Mouse (Mus musculus) cerebellum, adult 18-20 months (tissue): ENCODE results near the gene Smpx.

Source experiments
- DNase-seq, 2 experiments: peaks; one replicate each; pipeline ENCODE4 v3.0.0; 2021

The Smpx gene

DNA sequence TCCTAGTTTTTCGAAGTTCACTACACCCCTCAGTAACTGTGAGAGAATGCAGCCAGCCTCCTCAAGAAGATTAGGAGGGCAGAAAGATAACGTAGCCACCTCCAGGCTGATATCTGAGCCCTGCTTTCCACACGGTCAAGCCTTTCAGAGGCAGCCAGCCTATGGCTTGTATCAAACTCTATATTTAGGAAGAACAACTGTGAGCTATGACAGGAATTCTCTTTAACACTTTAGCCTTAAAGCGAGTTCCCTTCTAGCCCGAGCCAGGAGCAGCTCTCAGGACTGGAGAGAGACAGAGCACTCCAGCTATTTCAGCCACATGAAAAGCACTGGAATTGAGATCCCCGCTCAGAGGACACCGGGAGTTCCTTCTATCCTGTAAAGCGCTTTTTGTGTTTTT lies at the start of gene Smpx:
Gene Smpx, plus strand, starts transcription at position 49 of the 400 bp plus-strand sequence.
- no peak for DNase-seq

DNA sequence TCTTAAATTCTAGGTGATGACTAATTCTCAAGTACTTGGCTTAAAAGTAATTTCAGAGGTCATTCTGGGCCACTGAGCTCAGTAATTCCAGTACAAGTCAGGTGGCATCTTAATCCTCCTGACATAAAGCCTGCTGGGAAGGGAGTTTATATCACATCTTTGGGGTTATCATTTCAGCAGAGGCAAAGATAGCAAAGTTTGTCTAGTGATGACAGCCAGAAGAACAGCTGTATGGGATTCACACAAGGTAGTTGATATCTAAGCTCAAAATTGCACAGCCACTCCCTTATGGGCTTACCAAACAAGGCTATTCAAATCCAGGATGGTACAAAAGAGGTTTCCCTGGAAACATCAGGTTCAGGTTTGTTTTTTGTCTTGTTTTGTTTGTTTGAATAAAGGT lies 43.7 kb upstream of the Smpx start:
- no peak for DNase-seq

DNA sequence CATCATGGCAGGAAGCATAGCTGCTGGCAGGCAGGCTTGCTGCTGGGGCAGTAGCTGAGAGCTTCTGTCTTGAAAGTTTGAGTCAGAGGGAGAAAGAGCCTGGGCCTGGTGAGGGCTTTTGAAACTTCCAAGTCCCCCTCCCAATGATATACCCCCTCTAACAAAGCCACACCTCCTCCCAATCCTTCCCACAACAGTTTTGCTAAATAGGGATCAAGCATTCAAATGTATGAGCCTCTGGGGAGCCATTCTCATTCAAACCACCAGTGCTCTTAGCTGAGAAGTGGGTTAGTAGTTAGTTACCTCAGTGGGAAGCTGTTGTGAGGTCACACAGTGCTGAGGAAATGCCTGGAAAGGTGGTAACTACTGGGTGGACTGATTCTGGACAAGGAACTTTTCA lies 41.4 kb upstream of the Smpx start:
- DNase-seq = no peak

DNA sequence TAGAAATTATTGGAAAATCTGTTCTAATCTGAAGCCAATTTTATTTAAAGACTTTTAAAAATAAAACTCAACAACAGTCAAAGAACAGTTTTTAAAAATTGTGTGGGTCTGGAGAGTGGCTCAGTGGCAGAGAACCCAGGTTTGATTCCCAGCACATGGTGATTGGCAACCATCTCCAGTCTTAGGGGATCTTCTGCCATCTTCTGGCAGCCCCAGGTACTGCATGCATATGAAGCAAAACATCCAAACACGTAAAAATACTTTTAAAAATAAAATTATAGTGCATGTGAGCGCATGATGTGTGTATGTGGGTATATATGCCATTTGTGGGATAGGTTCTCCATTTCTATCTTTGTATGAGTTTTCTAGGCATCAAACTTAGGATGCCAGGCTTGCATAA lies 26.9 kb upstream of the Smpx start:
- no peak for DNase-seq

DNA sequence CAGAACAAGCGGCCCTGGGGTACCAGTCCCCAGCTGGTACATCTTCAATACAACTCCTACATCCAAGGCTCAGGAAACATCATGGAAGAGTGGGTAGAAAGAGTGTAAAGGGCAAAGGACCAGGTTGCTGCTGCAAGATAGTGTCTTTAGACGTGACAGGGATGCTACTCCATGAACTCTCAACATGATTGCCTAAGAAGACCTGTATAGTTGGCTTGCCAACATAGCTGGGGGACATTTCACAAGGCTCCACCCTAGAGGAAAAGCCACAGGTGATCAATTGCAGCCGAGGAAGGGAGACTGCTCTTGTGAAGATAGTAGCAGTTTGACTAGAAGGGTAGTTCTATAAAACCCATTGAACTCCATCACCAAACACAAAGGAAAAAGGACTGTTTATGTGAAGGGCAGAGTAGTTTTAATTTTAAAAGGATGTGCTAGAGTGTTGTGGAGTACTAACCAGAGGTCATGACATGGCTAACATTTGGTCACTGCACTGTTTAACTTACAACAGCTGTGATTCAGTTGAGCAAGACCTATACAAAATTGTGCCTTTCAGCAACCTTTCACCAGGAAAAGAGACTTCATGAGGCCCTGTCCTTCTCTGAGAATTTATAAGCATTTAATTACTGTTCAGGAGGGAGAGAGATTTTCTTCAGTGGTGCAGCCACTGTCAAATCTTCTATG lies 23.9 kb upstream of the Smpx start:
- DNase-seq = no peak

DNA sequence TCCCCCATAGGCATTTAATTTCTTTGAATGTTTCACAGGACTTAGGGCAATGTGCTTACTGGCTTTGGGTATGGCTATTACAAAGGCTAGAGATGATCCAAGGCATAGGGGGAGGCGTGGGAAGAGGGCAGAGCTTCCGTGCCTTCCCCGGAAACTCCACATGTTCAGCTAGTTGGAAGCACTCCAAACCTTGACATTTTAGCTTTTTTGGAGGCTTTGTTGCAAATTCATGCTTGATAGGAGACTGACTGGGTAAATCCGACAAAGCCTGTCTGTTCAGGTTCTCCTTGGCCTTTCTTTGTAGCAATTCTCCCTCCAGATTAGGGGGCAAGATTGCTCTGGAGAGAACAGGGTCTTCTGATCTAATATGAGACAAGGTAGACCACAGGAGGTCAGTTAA lies 7.5 kb upstream of the Smpx start:
- no peak for DNase-seq

DNA sequence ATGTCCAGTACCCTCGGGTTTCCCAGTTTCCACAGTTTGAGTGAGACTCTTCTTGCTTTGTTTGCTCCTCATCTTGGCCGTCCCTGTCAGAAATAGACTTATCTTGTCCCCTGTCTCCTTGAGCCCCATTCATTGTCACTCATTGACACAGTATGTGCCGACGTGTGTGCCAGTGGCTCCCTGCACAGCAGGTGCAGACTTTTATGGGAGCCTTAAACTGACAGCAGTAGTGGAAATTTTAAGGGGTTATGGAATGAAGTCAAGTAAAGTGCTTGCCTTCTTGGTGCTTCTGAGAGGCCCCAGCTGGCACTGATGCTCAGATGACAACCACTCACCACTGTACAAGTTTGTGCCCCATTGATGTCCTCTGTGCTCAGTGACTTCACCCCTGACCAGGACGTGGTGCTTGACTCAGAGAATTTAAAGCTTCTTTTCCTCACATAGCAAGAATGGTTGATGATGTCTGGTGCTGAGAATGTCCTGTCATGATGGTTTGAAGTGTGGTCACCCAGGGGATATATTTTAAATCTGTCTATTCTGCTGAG lies 1.0 kb upstream of the Smpx start:
- DNase-seq = no peak

DNA sequence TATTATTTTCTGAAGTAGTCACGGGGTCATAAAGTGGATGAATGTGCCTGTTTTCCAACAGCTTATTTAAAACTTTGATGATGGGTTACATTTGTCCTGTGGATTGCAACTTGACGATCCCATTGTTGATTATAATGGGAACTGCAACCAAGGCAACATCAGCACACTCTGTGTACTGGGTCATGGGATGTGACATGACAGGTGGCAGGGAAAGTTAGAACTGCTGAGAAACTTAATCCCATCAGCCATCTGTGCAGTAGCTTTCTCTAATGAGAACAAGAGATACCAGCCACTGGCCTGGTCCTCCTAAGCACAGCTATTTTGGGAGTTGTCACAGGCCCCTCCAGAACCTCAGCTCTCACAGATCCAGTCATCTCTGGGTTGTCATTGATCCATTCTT lies 8.5 kb downstream of the Smpx start:
- no peak for DNase-seq

DNA sequence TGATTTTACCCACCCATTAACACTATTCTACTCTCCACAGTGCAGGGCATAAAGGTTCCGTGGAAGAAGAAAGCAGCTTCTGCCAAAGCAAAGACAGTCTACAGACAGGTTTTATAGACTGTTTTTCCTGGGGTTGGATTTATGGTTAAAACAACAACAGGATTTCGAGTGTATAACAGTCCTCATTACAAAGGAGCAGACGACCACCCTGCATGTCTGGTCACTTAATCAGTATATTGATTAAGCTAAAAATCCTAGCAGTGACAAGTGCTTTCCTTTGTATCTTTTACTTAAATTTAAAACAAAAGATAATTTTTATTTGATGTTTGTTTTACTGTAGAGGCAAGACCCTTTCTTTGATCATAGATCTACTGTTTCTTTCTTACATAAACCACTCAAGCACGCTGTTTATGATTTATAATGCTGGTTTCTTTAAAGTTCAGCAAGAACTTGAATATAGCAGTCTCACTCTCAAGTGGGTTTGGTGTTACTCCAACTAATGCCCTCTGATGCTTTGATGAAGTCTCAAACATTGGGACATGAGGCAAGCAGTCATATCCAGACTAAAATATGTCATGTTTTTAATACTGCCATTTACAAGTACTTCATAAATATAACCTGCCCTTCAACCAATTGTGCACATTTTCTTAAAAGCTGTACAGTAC lies 10.0 kb downstream of the Smpx start:
- DNase-seq = no peak

DNA sequence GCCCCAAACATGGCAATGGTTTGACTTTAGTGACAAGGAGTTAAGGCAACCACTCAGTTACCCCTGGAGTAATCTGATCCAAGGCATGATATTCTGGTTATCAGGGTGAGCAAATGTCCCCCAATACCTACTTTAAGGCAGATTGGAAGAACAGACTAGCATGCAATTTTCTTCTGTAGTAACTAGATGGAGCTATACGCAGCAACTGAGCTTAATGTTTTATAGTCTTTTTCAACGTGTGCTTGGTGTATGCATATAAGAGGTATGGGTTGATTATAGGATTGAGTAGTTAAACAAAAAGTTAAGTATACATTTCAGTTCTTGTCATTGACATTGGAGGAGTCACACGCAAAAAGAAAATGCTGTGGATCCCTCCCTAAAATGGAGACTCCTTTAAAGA lies 21.2 kb downstream of the Smpx start:
- DNase-seq = no peak

DNA sequence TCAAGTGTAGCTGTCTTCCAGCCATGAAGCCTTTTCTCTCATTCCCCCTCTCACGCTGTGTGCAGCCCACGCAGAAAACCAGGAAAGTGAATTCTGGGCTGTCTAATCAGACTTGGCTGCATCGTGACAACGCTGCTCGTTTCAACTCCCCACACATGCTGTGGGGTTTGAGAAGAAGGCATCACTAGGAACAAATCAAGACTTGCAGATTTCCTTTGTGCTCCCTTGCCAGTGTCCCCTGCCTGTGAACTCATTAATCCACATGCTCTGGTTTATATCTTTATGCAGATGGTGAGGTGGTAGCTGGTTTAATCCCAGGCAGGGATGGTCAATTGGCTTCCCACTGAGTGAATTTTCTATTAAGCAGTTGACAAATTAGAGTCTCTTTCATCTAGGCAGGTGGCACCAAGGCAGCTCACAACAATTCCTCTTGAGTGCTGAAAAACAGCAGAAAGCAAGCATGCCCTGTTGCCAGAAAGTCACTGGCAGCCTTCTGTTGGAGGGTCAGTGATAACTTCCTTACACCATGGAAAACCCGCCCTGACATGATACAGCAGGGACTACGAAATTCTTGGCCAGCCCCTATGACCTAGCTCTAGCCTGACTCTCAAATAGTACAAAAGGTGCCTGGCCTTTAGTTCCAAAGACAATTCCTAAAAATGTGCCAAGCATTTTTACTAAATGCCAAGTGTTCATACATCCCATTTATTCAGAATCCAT lies 32.1 kb downstream of the Smpx start:
- DNase-seq = peak; percentile 22 to 26

DNA sequence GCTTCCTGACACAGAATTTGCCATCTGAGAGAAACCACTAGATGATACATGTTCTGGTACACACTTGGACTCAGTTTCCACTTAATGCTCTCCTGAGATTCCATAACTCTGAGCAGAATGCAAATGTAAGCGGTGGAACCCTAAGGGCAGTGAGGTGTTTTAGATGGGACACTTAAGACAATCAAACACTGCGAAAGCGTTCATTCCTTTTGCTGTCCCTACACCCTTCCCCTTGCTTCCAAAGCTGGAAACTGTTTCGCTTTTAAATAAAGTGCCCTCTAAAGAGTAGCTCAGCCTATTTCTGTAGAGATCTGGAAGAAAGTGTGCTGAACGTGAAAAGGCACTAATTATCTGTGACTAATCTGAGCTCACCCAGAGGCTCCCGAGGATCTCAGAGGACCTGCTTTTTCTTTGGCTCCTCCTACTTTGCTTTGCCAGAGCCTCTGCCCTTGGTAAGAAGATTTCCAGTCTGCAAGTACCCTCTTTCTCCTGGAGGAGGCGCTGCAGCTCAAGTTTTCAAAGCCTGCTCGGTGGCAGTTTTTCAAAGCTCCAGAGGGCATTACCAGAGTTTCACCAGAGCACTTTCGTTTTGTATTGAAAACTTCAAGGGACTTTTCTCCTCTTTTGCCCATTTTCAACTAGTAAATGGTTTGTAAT lies 33.1 kb downstream of the Smpx start:
- peak; percentile 76 to 84 for DNase-seq

DNA sequence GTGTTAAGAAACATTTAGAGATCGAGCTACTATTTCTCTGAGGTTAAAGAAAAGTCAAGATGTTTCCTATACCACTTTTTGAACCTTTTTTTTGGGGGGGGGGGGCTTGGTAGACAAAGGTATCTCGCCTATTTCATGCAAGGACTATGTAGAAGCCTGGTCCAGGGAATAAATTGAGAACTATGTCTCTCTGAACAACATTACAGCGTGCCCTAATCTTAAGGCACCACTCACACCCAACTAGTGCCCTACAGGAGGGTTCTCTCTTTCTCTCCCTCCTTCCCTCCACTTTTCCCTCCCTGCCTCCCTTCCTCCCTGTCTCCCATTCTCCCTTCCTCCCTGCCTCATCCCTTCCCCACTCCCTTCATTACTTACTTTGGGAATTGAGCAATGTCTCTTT lies 33.6 kb downstream of the Smpx start:
- DNase-seq = no peak

DNA sequence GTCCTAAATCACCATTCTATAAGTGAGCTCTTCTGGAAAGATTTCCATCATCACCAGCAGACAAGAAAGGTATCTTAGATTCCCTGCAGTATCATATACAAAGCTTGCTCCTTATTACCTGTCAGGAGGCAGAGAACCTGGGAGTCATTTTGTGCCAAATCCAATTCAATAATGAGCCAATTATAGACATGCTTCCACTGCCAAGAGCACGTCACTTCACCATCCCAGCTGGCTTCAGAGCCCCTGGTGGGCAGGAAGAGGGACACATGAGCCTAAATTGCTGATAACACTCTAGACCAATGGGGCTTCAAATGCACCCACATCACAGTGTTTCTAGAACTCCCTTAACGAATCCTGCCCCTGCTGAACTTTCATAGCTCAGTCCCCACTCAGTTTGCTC lies 35.1 kb downstream of the Smpx start:
- peak; percentile 31 to 49 for DNase-seq

DNA sequence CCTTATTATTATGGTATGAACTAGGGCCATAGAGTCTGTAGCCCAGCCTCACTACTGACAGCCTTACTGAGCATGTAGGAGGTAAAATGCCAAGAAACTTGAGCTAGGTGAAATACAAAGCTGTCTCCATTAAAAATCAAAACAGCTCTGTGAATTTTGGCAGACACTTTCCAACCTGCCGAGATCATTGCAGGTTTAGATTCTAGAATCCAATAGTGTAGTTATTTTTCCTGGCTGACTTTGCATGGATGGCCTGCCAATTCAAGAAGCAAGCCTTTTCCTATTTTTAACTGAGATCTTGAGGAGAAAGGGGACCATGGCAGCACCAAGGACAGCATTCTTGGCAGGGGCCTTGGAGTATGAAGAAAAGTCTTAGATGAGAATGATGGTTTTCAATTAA lies 35.6 kb downstream of the Smpx start:
- DNase-seq = peak; percentile 15 to 22

DNA sequence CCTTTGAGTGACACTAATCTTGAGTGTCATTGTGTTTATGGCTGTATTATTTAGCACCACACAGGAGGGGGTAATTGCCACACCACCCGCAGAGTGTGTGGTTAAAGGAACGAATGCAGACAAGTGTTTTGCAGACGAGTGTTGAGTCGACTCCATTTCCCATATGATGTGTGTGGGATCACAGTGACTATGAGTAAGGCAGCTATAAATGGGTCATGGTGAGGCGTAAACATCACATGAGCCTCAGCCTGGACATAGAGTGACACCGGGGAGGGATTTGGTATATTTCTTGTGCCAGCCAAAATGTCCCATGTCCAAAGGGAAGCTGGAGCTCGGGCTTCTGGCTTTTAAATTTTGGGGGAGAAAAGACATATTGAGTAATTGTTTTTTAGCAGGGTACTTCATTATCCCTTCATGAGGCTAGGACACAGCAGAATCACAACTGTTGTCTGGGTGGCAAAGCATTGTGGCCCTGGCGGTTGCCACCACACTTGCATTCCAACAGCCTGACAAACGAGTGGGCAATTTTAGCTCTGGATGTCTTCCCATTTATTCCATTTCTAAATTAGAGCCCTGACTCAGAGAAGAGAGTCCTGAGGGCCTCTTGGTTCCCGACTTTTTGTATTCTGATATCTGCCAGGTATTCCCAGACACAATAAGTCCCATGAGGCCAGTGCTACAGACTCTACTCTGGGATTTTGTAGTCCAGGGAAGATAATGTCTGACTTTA lies 49.3 kb downstream of the Smpx start:
- no peak for DNase-seq

DNA sequence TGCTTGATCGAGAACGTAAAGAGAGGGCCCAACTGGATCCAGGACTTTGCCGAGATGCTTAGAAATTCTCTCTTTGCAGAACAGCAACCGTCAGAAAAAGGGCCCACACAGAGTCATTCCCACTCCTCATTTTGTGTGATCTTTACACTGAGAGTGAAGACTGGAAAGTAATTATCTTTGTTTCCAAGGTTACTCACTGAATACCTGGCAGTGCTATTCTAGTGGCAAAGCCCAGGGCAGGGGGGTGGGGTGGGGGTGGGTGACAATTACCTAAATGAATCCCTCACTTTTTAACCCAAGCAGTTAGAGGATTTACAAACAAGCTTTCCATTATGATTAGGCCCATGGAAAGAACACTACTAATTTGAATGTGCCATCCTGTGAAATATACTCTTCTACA lies 55.8 kb downstream of the Smpx start:
- DNase-seq = no peak

DNA sequence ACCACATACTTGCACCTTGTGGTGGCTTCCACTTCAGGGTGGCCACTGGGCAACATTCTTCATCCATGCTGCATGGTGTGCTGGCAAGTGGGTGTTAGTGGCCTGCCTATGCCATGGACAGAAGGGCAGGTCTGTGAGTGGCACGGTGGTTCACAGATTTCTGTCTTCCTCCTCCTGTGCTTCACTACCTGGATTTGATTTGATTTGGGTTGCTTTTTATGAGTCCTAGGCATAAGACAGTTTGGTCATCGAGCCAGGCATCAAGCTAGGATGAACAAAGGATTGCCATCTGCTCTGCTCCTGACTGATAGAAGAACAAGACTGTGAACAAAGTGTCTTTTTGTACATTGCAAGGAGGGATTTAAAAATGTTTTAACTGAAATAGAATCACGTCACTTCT lies 63.8 kb downstream of the Smpx start:
- DNase-seq = peak; percentile 26 to 47

DNA sequence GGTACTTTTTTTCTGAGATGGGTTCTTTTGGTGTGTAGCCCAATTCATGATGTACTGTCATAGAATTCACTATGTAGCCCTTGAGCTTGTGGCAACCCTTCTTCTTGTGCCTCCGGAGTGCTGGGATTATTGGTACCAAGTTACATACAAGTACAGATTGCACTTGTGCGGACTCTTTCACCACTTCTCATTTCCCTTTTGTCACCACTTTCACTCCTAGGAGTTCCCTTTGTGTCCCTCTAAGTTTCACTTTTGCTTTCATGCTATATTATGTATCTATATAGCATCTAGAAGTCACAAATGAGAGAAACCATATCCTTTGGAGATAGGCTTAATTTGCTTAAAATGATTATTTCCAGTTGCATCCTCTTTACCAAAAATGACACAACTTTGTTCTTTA lies 103.0 kb downstream of the Smpx start:
- DNase-seq = no peak
